Mouse (Mus musculus) intestine, embryonic 16.5 days (tissue): Measurements from ENCODE around the gene Agpat1. TPM values are rescaled to one million over a fixed set of nuclear protein-coding genes. Genes with fewer than 3 reads are reported as not detected.

Experiments used
- ATAC-seq: fragments of 200-750 bp; cut with Nextera tagmentation; 2 replicates; pipeline ENCODE4 v1.8.0; 2017; ENCODE audit warnings: moderate TSS enrichment, moderate library complexity
- H3K27ac ChIP-seq: fragments of 300-500 bp; sonication (generic); 2 replicates; pipeline ENCODE4 v1.5.1; 2014; ENCODE audit warnings: mild to moderate bottlenecking, low read length
- H3K27me3 ChIP-seq: fragments of 300-500 bp; sonication (generic); replicated peaks from 2 replicates; pipeline ENCODE4 v1.6.1; 2014; ENCODE audit warnings: low read length, control low read depth, mixed read lengths; ENCODE audit not compliant: control insufficient read depth, insufficient read depth
- H3K36me3 ChIP-seq: fragments of 300-500 bp; sonication (generic); 2 replicates; pipeline ENCODE4 v1.6.1; 2014; ENCODE audit warnings: low read length, control low read depth; ENCODE audit not compliant: control insufficient read depth, insufficient read depth
- H3K4me1 ChIP-seq: fragments of 300-500 bp; sonication (generic); 2 replicates; pipeline ENCODE4 v1.6.1; 2014; ENCODE audit warnings: low read length, control low read depth, mixed read lengths; ENCODE audit not compliant: control insufficient read depth, insufficient read depth
- H3K4me2 ChIP-seq: fragments of 300-500 bp; sonication (generic); 2 replicates; pipeline ENCODE4 v1.6.1; 2014; ENCODE audit warnings: low read depth, low read length, control low read depth
- H3K4me3 ChIP-seq: fragments of 300-500 bp; sonication (generic); 2 replicates; pipeline ENCODE4 v1.5.1; 2014; ENCODE audit warnings: mild to moderate bottlenecking, low read length
- H3K9ac ChIP-seq: fragments of 300-500 bp; sonication (generic); 2 replicates; pipeline ENCODE4 v1.6.1; 2014; ENCODE audit warnings: low read depth, low read length
- H3K9me3 ChIP-seq: fragments of 300-500 bp; sonication (generic); 2 replicates; pipeline ENCODE4 v1.6.1; 2016; ENCODE audit warnings: low read length, control low read depth; ENCODE audit not compliant: control insufficient read depth
- WGBS: fragments of 180-500 bp; shearing (Covaris S2); extraction: QIAGEN DNeasy Blood & Tissue Kit; methylation state at CpG from one replicate; pipeline ENCODE4 v1.1.7; 2014; 5-methylcytosine and 5-hydroxymethylcytosine counted together
- polyA plus RNA-seq: library from polyadenylated mRNA; unstranded; fragments of >200 nt; fragmentation: Nextera tagmentation; extraction: Ambion mirVana; gene quantifications from 2 replicates; pipeline ENCODE4 v1.2.1, GENCODE M21; 2015

Agpat1 gene
- polyA plus RNA-seq, 1 experiment from 2014 or later, result 61.8 TPM

DNA sequence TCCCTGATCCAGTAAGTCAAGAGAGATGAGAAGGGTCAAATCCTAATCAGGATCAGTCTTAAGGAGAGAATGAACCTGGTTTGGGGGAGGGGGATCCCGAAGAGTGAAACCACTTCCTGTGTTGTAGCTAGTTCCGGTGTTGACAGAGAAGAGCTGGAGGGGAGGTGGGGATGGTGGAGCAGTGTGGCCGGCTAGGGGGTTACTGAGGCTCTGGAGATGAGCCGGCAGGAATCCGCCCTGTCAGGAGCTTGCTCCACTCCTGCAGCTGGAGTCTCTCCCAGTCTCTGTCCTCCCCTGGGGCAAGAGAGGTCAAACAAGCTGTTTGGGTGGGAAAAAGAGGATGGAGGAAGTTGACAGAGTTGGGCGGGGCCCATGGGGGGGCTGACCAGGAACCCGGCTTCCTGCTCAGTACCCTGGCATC, 14.4 kb upstream of the Agpat1 start, which contains the start of gene Gpsm3:
Gene Gpsm3 (plus strand): TSS at position 126 of the 421 bp plus-strand sequence.
- Histone ChIP-seq H3K4me1 (peaks cover 57% of the 10 kb centered on the region), H3K9me3 (no peaks in the 10 kb centered on the region), H3K4me2 (peak within 1 kb of the TSS; percentile 92), H3K36me3 (0 out of 2 replicates have a peak, but pooled peaks cover 1% of the 10 kb centered on the region), H3K27ac (peak within 1 kb of the TSS; percentile 93), H3K9ac (peak within 1 kb of the TSS; percentile 99), H3K27me3 (no peaks in the 10 kb centered on the region), H3K4me3 (peak within 1 kb of the TSS; percentile 90)
- no peak for ATAC-seq
- 19% methylated on average over 7 of the region's 7 CpGs for WGBS

DNA sequence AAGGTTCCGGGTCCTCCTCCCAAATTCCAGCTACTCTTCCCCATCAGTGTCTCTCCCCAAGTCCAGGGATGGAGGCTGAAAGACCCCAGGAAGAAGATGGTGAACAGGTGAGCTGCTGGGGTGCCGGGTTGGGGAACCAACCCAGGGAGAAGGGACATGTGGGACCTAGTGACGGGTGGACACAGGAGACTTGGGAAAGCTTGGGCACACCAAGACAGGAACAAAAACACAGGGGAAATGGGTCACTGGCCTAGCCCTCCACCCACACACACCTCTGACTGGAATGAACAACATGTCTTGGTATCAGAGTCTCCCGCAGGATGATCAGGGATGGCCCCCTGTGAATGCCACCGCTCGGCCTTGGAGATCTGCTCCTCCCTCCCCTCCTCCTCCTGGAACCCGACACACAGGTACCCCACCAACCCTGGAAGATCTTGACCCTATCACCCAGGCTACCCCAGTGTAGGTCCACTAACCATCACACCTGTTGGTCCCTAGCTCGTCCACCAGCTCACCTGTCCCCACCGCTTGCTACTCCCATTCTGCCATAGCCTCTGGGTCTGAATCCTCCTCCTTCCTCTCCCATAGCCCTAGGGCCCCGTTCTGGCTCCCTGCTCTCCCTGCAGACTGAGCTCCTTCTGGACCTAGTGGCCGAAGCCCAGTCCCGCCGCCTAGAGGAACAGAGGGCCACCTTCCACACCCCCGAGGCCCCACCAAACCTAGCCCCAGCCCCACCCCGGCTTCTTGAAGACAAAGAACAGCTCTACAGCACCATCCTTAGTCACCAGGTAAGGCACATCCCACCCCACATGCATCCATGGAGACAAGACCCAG, 13.7 kb upstream of the Agpat1 start:
- no peak for ATAC-seq
- peaks cover 6% of the 10 kb centered on the region for H3K36me3 ChIP-seq
- WGBS, result 69% methylated on average over 15 of the region's 15 CpGs
- peak overlapping the region; percentile 92 for H3K4me2 ChIP-seq
- H3K4me3 ChIP-seq, result peak overlapping the region; percentile 90
- H3K4me1 ChIP-seq, result peaks cover 61% of the 10 kb centered on the region
- H3K9ac ChIP-seq, result peak overlapping the region; percentile 99
- H3K9me3 ChIP-seq, result no peaks in the 10 kb centered on the region
- H3K27me3 ChIP-seq, result no peaks in the 10 kb centered on the region
- peak overlapping the region; percentile 93 for H3K27ac ChIP-seq

DNA sequence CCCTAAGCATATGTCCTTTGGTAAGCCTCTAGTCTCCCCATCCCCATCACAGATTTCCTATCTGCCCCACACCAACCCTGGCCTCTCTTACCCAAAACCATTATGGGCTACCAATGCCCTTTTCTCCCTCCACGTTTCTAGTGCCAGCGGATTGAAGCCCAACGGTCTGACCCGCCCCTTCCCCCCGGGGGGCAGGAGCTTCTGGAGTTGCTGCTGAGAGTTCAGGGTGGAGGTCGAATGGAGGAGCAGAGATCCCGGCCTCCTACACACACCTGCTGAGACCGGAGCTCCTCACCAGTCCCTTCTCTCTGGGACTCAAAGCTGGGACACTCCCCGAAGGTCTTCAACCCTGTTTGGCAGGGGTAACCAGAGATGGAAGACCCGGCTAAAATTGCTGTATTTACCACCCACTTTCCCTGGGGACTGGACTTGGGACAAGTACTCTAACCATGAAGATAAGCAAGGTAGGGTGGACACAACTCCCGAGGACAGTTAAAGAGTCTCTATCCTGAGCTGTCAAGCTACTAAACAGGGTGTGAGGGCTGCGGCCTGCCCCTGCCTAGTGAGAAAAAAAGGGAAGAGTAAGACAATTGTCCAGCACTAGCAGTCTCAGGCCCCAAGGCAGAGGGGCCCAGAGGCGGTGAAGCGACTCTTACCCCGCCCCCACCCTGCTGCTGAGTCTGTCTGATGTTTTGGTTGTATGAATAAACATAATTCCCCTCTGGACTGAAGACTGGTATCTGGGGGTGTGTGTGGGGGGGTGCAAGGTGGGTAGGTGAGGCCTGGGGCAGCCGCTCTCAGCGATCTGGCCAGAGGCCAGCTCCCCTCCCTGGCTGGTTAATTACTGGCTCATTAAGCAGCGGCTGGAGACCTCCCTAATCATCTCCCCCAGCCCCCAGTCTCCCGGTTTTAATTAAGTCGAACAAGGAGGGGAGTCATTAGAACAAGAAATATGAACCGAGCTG, 12.8 kb upstream of the Agpat1 start, which contains the start of gene Pbx2:
Gene Pbx2 (plus strand): TSS at position 238 of the 965 bp plus-strand sequence.
- Histone ChIP-seq H3K36me3 (peaks cover 12% of the 10 kb centered on the region), H3K9me3 (no peaks in the 10 kb centered on the region), H3K4me1 (peaks cover 56% of the 10 kb centered on the region), H3K27me3 (no peaks in the 10 kb centered on the region), H3K27ac (peak within 1 kb of the TSS; percentile 99), H3K4me3 (peak within 1 kb of the TSS; percentile 90), H3K4me2 (peak within 1 kb of the TSS; percentile 92), H3K9ac (peak within 1 kb of the TSS; percentile 99)
- 7% methylated on average over 21 of the region's 21 CpGs for WGBS
- peak; percentile 16 for ATAC-seq

DNA sequence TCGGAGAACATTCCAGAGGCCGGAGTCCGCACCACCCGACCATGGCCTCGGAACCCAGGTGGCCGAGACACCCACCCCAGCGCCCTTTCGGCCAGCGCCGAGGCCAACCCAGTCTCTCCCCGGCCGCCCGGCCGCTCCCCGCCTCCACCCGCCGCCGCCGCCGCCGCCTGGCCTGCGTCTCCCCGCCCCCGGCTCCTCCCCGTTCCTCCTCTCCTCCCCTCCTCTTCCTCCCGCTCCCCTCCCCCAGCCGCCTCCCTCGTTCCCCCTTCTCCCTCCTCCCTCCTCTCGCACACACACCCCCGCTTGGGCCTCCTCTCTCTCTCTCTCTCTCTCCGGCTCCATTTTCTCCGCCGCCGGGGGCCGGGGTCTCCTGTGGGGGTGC, 12.1 kb upstream of the Agpat1 start:
- peak overlapping the region; percentile 99 for H3K27ac ChIP-seq
- under 1% methylated on average over 33 of the region's 35 CpGs for WGBS
- no peaks in the 10 kb centered on the region for H3K27me3 ChIP-seq
- no peaks in the 10 kb centered on the region for H3K9me3 ChIP-seq
- peak; percentile 54 for ATAC-seq
- peaks cover 52% of the 10 kb centered on the region for H3K4me1 ChIP-seq
- H3K4me2 ChIP-seq, result peak overlapping the region; percentile 92
- peak overlapping the region; percentile 99 for H3K9ac ChIP-seq
- peaks cover 12% of the 10 kb centered on the region for H3K36me3 ChIP-seq
- peak overlapping the region; percentile 90 for H3K4me3 ChIP-seq

DNA sequence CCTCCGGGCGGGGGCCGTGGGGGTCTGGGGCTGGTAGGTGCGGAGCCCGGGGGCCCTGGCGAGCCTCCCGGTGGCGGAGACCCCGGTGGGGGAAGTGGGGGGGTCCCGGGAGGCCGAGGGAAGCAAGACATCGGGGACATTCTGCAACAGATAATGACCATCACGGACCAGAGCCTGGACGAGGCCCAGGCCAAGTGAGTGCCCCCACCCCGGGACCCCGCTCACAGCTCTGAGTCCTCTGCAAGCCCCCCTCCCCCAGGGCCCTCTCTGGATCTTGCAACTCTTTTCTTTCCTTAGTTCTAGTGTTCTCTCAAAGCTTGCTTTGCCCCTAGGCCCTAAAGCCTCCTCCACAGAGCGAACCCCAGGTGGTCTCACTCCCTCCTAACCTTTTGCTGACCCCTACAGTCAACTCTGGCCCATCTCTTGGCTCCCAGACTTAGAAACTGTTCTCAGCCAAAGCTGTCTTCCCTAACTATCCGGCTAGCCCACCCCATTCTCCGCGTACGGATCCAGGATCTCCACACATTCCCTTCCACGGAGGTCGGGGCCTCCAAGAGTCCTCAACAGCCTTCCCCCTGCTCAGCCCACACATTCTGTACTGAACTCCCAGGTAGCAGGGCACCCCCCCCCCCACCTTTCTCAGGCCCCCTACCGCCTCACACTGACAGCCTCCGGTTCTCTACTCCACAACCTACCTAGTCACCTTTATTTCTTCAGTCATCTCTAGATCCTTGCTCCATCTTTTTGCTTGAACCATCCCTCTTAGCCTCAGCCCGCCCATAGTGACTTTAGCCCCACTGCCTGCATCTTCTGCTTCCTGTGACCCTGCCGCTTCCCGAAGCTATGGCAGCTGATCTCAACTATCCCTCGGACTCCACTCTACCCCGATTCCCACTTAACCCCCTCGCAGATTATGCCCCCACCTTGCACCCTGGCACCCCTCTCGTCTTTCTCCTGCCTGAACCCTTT, 11.2 kb upstream of the Agpat1 start:
- H3K27ac ChIP-seq, result peak overlapping the region; percentile 99
- H3K27me3 ChIP-seq, result no peaks in the 10 kb centered on the region
- peak overlapping the region; percentile 99 for H3K9ac ChIP-seq
- WGBS, result 1% methylated on average over 32 of the region's 32 CpGs
- H3K4me2 ChIP-seq, result peak overlapping the region; percentile 92
- H3K4me3 ChIP-seq, result peak overlapping the region; percentile 90
- peaks cover 57% of the 10 kb centered on the region for H3K4me1 ChIP-seq
- peak; percentile 10 for ATAC-seq
- no peaks in the 10 kb centered on the region for H3K9me3 ChIP-seq
- peaks cover 12% of the 10 kb centered on the region for H3K36me3 ChIP-seq

DNA sequence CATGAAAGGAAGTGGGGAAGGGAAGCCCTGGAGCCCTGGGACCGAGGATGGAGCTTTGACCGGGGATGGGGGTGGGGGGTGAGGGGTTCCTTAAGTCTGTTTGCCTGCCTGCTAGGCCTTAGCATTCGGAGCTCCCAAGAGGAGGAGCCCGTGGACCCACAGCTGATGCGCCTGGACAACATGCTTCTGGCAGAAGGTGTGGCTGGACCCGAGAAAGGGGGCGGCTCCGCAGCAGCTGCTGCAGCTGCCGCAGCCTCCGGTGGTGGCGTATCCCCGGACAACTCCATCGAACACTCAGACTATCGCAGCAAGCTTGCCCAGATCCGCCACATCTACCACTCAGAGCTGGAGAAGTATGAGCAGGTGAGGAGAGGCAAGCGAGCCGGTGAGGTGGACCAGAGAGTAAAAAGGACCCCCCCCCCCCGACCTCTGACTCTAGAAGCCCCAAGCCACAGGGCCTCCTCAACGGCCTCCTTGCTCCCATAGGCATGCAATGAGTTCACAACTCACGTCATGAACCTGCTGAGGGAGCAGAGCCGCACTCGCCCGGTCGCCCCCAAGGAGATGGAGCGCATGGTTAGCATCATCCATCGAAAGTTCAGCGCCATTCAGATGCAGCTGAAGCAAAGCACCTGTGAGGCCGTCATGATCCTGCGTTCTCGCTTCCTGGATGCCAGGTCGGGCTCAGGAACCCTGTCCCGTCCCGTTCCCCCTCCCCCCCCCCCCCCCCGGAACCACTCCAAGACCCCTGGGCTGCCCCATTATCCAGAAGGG, 10.1 kb upstream of the Agpat1 start:
- WGBS, result 35% methylated on average over 34 of the region's 34 CpGs
- ATAC-seq, result no peak
- H3K27me3 ChIP-seq, result no peaks in the 10 kb centered on the region
- peak overlapping the region; percentile 92 for H3K4me2 ChIP-seq
- peak overlapping the region; percentile 99 for H3K9ac ChIP-seq
- H3K9me3 ChIP-seq, result no peaks in the 10 kb centered on the region
- peaks cover 12% of the 10 kb centered on the region for H3K36me3 ChIP-seq
- peaks cover 55% of the 10 kb centered on the region for H3K4me1 ChIP-seq
- H3K4me3 ChIP-seq, result peak overlapping the region; percentile 90
- no peak overlapping the region; the same call in 1 of the 2 replicates for H3K27ac ChIP-seq

DNA sequence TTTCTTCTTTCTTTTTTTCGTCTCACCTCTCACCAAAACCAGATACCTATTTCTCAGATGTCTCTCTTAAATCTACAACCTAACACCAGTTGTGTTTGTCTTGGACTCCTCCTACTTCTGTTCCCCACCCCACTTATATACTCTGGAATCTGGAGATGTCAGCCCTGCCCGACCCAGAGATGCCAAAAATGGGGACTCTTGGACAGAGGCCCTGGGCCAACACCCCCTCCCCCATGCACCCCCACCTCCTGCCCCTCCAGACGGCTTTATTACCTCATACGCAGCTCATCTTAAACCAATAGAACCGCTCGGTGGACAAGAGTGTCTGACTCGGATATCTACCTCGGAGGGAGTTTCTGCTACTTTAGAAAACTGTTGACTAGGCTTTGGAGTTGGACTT, 8.0 kb upstream of the Agpat1 start:
- no peak for ATAC-seq

DNA sequence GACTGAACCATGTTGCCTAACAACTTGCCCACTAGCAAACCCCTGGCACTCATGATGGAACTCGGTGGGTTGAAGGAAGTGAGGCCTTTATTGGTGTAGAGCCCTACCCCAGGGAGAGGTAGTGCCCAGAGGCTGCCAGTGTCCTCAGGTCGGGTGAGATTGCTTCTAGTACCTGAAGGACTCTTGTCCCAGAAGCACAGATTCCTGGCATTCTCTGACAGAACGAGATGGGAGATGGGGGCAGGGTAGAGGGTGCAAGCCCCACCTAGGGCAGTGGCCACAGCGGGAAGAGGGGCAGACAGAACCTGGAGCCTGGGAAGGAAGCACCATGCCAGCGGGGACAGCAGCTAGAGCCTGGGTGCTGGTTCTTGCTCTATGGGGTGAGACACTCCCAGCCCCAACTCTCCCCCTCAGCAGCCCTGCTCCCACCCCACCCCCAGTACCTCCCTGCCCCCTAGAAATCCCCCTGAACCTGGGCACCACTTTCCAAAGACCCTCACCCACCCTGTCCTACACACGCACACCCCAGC, 6.4 kb upstream of the Agpat1 start, which contains the start of gene Ager:
Gene Ager (plus strand): TSS at position 297 of the 530 bp plus-strand sequence.
- ATAC-seq, result no peak
- Histone ChIP-seq H3K4me3 (no peak within 1 kb of the TSS), H3K4me2 (no peak within 1 kb of the TSS), H3K4me1 (peaks cover 35% of the 10 kb centered on the region), H3K36me3 (peaks cover 19% of the 10 kb centered on the region), H3K27ac (peak within 1 kb of the TSS; percentile 28), H3K9ac (peak within 1 kb of the TSS; percentile 40; the same call in 1 of the 2 replicates), H3K27me3 (no peaks in the 10 kb centered on the region), H3K9me3 (no peaks in the 10 kb centered on the region)
- 12% methylated on average over 6 of the region's 6 CpGs for WGBS

More for the DNA sequence above, 8.0 kb upstream of the Agpat1 start:
- H3K27ac ChIP-seq, result no peak overlapping the region
- no peak overlapping the region for H3K9ac ChIP-seq
- no peak overlapping the region for H3K4me2 ChIP-seq
- 57% methylated on average over 8 of the region's 8 CpGs for WGBS
- H3K4me1 ChIP-seq, result peaks cover 34% of the 10 kb centered on the region
- no peak overlapping the region for H3K4me3 ChIP-seq
- peaks cover 19% of the 10 kb centered on the region for H3K36me3 ChIP-seq
- H3K9me3 ChIP-seq, result no peaks in the 10 kb centered on the region
- H3K27me3 ChIP-seq, result no peaks in the 10 kb centered on the region
